Mouse (Mus musculus) myocyte (in vitro differentiated cells): ENCODE data around the gene Smpd3. TPM values are rescaled to one million over a fixed set of nuclear protein-coding genes. Genes with fewer than 3 reads are reported as not detected.

Experiments
- H3K27me3 ChIP-seq: one replicate; pipeline ENCODE4 v1.6.1; 2011; ENCODE audit not compliant: control insufficient read depth, insufficient read depth, insufficient read length
- H3K36me3 ChIP-seq: one replicate; pipeline ENCODE4 v1.6.1; 2011; ENCODE audit not compliant: control insufficient read depth, insufficient read depth
- H3K4me2 ChIP-seq: one replicate; pipeline ENCODE4 v1.6.1; 2011; ENCODE audit warnings: low read depth, control low read depth
- H3K4me3 ChIP-seq: one replicate; pipeline ENCODE4 v1.5.1; 2011; ENCODE audit warnings: mild to moderate bottlenecking, control low read depth, moderate library complexity
- H3K79me2 ChIP-seq: one replicate; pipeline ENCODE4 v1.6.1; 2011; ENCODE audit not compliant: control insufficient read depth, insufficient read depth
- H3ac ChIP-seq: one replicate; pipeline ENCODE4 v1.6.1; 2011; ENCODE audit not compliant: control insufficient read depth, insufficient read length
- CEBPB ChIP-seq: IDR thresholded peaks from 2 replicates; pipeline ENCODE4 v1.6.1; 2011; ENCODE audit warnings: mild to moderate bottlenecking, moderate library complexity; ENCODE audit not compliant: poor library complexity, insufficient read depth, severe bottlenecking
- E2F4 ChIP-seq: IDR thresholded peaks from one replicate; pipeline ENCODE4 v1.6.1; 2011; ENCODE audit warnings: mild to moderate bottlenecking, control low read depth, moderate library complexity; ENCODE audit not compliant: insufficient read depth
- MAX ChIP-seq: IDR thresholded peaks from one replicate; pipeline ENCODE4 v1.6.1; 2011; ENCODE audit warnings: low read depth, mild to moderate bottlenecking, control low read depth
- MYOD1 ChIP-seq, 3 experiments: IDR thresholded peaks; one replicate each; pipeline ENCODE4 v1.6.1; 2011; ENCODE audit warnings: control low read depth in 2 of 3, low read depth in 2 of 3, mild to moderate bottlenecking in 2 of 3, moderate library complexity in 1 of 3; ENCODE audit not compliant: insufficient read length in 2 of 3, control insufficient read depth in 1 of 3
- MYOG ChIP-seq, 3 experiments: IDR thresholded peaks; one replicate each; pipeline ENCODE4 v1.6.1; 2011; ENCODE audit warnings: control low read depth in 2 of 3, low read depth in 2 of 3, mild to moderate bottlenecking in 2 of 3; ENCODE audit not compliant: insufficient read length in 2 of 3, control insufficient read depth in 1 of 3, insufficient read depth in 1 of 3
- POLR2A ChIP-seq: IDR thresholded peaks from one replicate; pipeline ENCODE4 v1.6.1; 2011; ENCODE audit warnings: low read depth, mild to moderate bottlenecking, control low read depth, moderate library complexity; ENCODE audit not compliant: insufficient read length
- POLR2AphosphoS2 ChIP-seq: IDR thresholded peaks from one replicate; pipeline ENCODE4 v1.6.1; 2011; ENCODE audit warnings: low read depth, control low read depth; ENCODE audit not compliant: insufficient read length
- REST ChIP-seq: IDR thresholded peaks from one replicate; pipeline ENCODE4 v1.6.1; 2011; ENCODE audit warnings: mild to moderate bottlenecking, control low read depth, moderate library complexity; ENCODE audit not compliant: insufficient read depth, insufficient read length
- SRF ChIP-seq: IDR thresholded peaks from one replicate; pipeline ENCODE4 v1.6.1; 2011; ENCODE audit warnings: low read depth; ENCODE audit not compliant: control insufficient read depth, insufficient read length
- TCF12 ChIP-seq: IDR thresholded peaks from one replicate; pipeline ENCODE4 v1.6.1; 2011; ENCODE audit warnings: mild to moderate bottlenecking, control low read depth; ENCODE audit not compliant: poor library complexity, insufficient read depth, severe bottlenecking
- TCF3 ChIP-seq: IDR thresholded peaks from one replicate; pipeline ENCODE4 v1.6.1; 2011; ENCODE audit warnings: low read depth, control low read depth; ENCODE audit not compliant: insufficient read length
- USF1 ChIP-seq: IDR thresholded peaks from one replicate; pipeline ENCODE4 v1.6.1; 2011; ENCODE audit warnings: low read depth, mild to moderate bottlenecking, control low read depth, moderate library complexity
- polyA plus RNA-seq: library from polyadenylated mRNA; unstranded; fragments of >200 nt; fragmentation: generic; extraction: Trizol; gene quantifications from one replicate; pipeline ENCODE4 v1.2.1, GENCODE M21; 2012; ENCODE audit warnings: missing spikeins

Smpd3 gene
- polyA plus RNA-seq, 1 experiment = 0.02 TPM

DNA sequence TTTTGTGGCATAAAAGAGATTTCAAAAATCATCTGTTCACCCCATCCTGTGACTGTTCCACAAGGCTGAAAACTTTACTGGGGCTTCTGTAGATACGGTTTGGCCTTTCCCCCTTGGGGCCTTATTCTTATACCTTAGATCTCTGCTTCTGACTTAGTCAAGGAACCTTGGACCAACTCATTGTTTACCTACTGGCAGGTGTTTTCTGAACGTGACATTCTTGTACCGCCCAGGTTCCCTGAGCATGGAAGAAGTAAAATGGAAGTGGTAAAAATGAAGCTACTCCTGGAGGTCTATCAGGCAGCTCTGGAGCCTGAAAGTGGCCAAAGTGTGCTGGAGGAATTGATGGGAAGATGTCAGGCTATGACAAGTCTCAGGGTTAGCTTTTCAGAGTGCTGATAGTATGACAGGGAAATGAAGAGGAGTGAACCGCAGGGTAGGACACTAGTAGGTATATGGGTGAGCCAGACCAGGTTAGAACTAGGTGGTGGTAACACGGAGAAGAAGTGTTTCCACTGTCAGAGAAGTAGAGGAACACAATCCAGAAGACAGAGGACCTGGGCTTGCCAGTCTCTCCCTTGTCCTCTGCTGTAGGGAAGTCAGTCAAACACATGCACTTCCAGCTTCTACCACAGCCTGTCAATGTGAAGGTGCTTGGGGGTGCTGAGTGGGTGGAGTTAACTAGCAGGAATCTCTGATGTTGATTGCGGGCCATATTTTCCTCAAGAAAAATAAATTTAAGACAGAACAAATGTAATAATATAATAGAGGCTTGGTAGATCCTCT is 22.2 kb downstream of the Smpd3 start:
- Histone ChIP-seq H3K79me2 (no peaks in the 10 kb centered on the region), H3K36me3 (no peaks in the 10 kb centered on the region), H3K4me3 (no peak overlapping the region), H3K4me2 (no peak overlapping the region), H3ac (no peak overlapping the region), H3K27me3 (peaks cover 55% of the 10 kb centered on the region)
- no peak for TF ChIP-seq MYOG (IDR thresholded peaks at IDR 0.05; ENCODE audit: control insufficient read depth in 1 of 3, insufficient read depth in 1 of 3, insufficient read length in 2 of 3, low read depth in 2 of 3)
- no peak for TF ChIP-seq POLR2A
- TF ChIP-seq USF1 = no peak
- TF ChIP-seq REST = no peak
- no peak for TF ChIP-seq E2F4
- no peak for TF ChIP-seq MAX
- TF ChIP-seq SRF = no peak
- TF ChIP-seq TCF12 = no peak
- no peak for TF ChIP-seq CEBPB
- TF ChIP-seq TCF3 = no peak
- TF ChIP-seq POLR2AphosphoS2 = no peak
- no peak for TF ChIP-seq MYOD1 (IDR thresholded peaks at IDR 0.05; ENCODE audit: control insufficient read depth in 1 of 3, insufficient read length in 2 of 3, low read depth in 2 of 3)

DNA sequence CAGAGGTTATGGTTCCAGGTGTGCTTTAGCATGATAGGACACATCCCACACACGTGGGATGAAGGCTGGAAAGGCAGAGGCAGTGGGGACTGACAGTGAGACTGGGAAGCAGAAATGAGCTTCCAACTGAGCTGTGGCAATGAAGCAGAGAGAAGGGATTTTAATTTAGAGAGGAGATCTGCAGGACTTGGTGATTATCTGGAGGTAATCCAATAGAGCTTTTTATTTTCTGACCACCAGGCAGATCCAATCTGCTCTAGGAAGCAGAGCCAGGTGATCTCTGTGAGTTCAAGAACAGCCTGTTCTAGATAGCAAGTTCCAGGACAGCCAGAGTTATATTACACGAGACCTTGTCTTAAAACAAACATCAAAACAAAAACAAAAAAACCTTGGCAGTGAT is 24.0 kb downstream of the Smpd3 start:
- Histone ChIP-seq H3ac (no peak overlapping the region), H3K36me3 (no peaks in the 10 kb centered on the region)
- TF ChIP-seq CEBPB (no peak), E2F4 (no peak), SRF (no peak), REST (no peak), POLR2A (no peak), MAX (no peak), TCF3 (no peak), USF1 (no peak), MYOD1 (IDR thresholded peaks at IDR 0.05; ENCODE audit: control insufficient read depth in 1 of 3, insufficient read length in 2 of 3, low read depth in 2 of 3) (no peak), TCF12 (no peak), MYOG (IDR thresholded peaks at IDR 0.05; ENCODE audit: control insufficient read depth in 1 of 3, insufficient read depth in 1 of 3, insufficient read length in 2 of 3, low read depth in 2 of 3) (no peak), POLR2AphosphoS2 (no peak)

GRCm38 (mm10) chr8:106313120-106313737 is 24.6 kb downstream of the Smpd3 start:
- Histone ChIP-seq H3K36me3 (no peaks in the 10 kb centered on the region), H3K4me2 (no peak overlapping the region), H3K4me3 (no peak overlapping the region), H3ac (no peak overlapping the region), H3K79me2 (no peaks in the 10 kb centered on the region), H3K27me3 (peaks cover 42% of the 10 kb centered on the region)
- TF ChIP-seq E2F4 = no peak
- TF ChIP-seq TCF3 = no peak
- no peak for TF ChIP-seq CEBPB
- TF ChIP-seq MAX = no peak
- TF ChIP-seq TCF12 = no peak
- no peak for TF ChIP-seq MYOG (IDR thresholded peaks at IDR 0.05; ENCODE audit: control insufficient read depth in 1 of 3, insufficient read depth in 1 of 3, insufficient read length in 2 of 3, low read depth in 2 of 3)
- no peak for TF ChIP-seq USF1
- no peak for TF ChIP-seq MYOD1 (IDR thresholded peaks at IDR 0.05; ENCODE audit: control insufficient read depth in 1 of 3, insufficient read length in 2 of 3, low read depth in 2 of 3)
- TF ChIP-seq SRF = no peak
- no peak for TF ChIP-seq REST
- no peak for TF ChIP-seq POLR2AphosphoS2
- no peak for TF ChIP-seq POLR2A

More for the DNA sequence above, 24.0 kb downstream of the Smpd3 start:
- no peak overlapping the region for H3K4me2 ChIP-seq
- peaks cover 47% of the 10 kb centered on the region for H3K27me3 ChIP-seq
- no peak overlapping the region for H3K4me3 ChIP-seq
- H3K79me2 ChIP-seq = no peaks in the 10 kb centered on the region

GRCm38 (mm10) chr8:106311967-106312366 is 25.8 kb downstream of the Smpd3 start:
- TF ChIP-seq MYOD1 (IDR thresholded peaks at IDR 0.05; ENCODE audit: control insufficient read depth in 1 of 3, insufficient read length in 2 of 3, low read depth in 2 of 3) (no peak), TCF3 (no peak), MYOG (IDR thresholded peaks at IDR 0.05; ENCODE audit: control insufficient read depth in 1 of 3, insufficient read depth in 1 of 3, insufficient read length in 2 of 3, low read depth in 2 of 3) (no peak), USF1 (no peak), MAX (no peak), E2F4 (no peak), CEBPB (no peak), POLR2A (no peak), POLR2AphosphoS2 (no peak), SRF (no peak), REST (no peak), TCF12 (no peak)
- Histone ChIP-seq H3K4me3 (no peak overlapping the region), H3K4me2 (no peak overlapping the region), H3ac (no peak overlapping the region), H3K79me2 (no peaks in the 10 kb centered on the region), H3K36me3 (no peaks in the 10 kb centered on the region), H3K27me3 (peaks cover 31% of the 10 kb centered on the region)
